Mouse (Mus musculus) MEL (cell line): ENCODE results near the gene Rgs6.

Experiments used
- CTCF ChIP-seq, 3 experiments: IDR thresholded peaks in 2 of 3; conservative IDR thresholded peaks in 1 of 3; 2 replicates each; pipeline ENCODE4 v1.5.1; 2011 to 2012; ENCODE audit warnings: low read length in 3 of 3, low read depth in 2 of 3, mild to moderate bottlenecking in 2 of 3, improper control_type of control experiment in 1 of 3, inconsistent platforms in 1 of 3, mixed read lengths in 1 of 3, moderate library complexity in 1 of 3; ENCODE audit not compliant: control insufficient read depth in 1 of 3, insufficient read depth in 1 of 3, poor library complexity in 1 of 3, severe bottlenecking in 1 of 3
- MYC ChIP-seq: IDR thresholded peaks from 2 replicates; pipeline ENCODE4 v1.6.1; 2011; ENCODE audit warnings: low read depth, mild to moderate bottlenecking, low read length, improper control_type of control experiment, moderate library complexity

DNA sequence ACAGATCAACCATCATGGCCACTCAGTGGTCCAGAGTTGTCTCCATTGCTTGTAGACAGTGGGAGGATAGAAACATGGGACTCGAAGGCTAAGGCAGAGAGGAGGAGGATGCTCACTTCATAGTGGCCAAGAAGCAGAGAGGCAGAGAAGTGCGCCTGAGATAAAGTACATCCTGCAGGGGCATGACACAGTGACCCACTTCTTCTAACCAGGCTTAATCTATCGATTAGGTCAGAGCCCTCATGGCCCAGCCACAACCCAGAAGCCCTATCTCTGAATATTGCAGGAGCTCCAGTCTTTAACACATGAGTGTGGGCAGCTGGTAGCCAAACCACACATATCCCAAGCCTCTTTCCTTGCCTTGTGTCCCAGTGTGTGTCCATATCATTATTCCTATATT lies 385.7 kb downstream of the Rgs6 start:
- TF ChIP-seq CTCF (IDR thresholded peaks at IDR 0.05 in 2 of 3, conservative IDR thresholded peaks at IDR 0.05 in 1 of 3; ENCODE audit: control insufficient read depth in 1 of 3, insufficient read depth in 1 of 3, low read depth in 2 of 3, low read length in 3 of 3, poor library complexity in 1 of 3, severe bottlenecking in 1 of 3): no peak
- TF ChIP-seq MYC: no peak
